Mouse (Mus musculus): ENCODE measurements at regions not wholly inside any gene's neighbourhood (a gene's known extent, or its start where the extent isn't known, plus 50 kb on each side); places are given as distances from the start of the nearest gene placed in this dataset.
"Not testable (repeated sequence)": the region's sequence is repeated elsewhere in the genome, so short reads cannot be mapped to it uniquely, and the experiment has no call there.

GRCm38 (mm10) chr7:106616932-106617331 is 63.5 kb downstream of the Olfr693 start:
- DNase-seq, result not testable (repeated sequence)

- DNase-seq, result no peak
Measured at GRCm38 (mm10) chr7:106612723-106613122, 67.7 kb downstream of the Olfr693 start.

- no peak for DNase-seq
Measured at GRCm38 (mm10) chr7:106580424-106580823, 100.0 kb downstream of the Olfr693 start.

- not testable (repeated sequence) for DNase-seq
Measured at GRCm38 (mm10) chr7:106568251-106568650, 112.1 kb downstream of the Olfr693 start.

- peak; percentile 17 for DNase-seq
Measured at GRCm38 (mm10) chr7:106550881-106551575, 129.4 kb downstream of the Olfr693 start.

- peak; percentile 14 for DNase-seq
Measured at GRCm38 (mm10) chr7:106529433-106530102, 150.8 kb downstream of the Olfr693 start.

- DNase-seq, result peak; percentile 72
Measured at GRCm38 (mm10) chr7:106529023-106529422, 151.4 kb downstream of the Olfr693 start.

GRCm38 (mm10) chr7:106494851-106495250 is 185.5 kb downstream of the Olfr693 start:
- DNase-seq, result no peak

All from lung, postnatal 36 days (tissue).